Mouse (Mus musculus) frontal cortex, postnatal 25 days (tissue): ENCODE data around the gene Gucy2f.
"Not testable (repeated sequence)": the region's sequence is repeated elsewhere in the genome, so short reads cannot be mapped to it uniquely, and the experiment has no call there.

ENCODE experiments used
- DNase-seq, 2 experiments: peaks; one replicate each; pipeline ENCODE4 v3.0.0; 2022; ENCODE audit warnings: low spot score in 2 of 2

Gene Gucy2f

DNA sequence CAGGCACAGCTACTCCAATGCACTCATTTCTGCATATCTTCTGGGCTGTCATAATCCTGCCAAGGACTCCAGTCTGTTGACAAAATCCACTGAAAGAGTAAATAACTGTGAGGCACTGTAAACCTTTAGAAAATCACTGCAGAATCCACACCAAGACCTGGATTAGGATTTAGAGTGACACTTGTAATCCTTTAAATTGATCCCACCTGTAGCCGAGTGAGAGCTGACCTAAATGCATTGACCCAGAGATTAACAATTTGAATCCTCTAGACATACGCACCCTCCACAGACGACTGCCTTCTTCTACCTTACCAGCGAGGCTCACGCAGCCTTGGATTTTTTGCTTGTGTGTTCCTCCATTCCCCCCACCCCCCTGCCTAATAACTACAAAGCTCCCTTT, at the start of gene Gucy2f:
TSS of gene Gucy2f (minus strand) at position 101 of the 400 bp plus-strand sequence.
- no peak for DNase-seq

GRCm38 (mm10) chrX:142245682-142246327, 49.1 kb upstream of the Gucy2f start:
- DNase-seq: no peak

DNA sequence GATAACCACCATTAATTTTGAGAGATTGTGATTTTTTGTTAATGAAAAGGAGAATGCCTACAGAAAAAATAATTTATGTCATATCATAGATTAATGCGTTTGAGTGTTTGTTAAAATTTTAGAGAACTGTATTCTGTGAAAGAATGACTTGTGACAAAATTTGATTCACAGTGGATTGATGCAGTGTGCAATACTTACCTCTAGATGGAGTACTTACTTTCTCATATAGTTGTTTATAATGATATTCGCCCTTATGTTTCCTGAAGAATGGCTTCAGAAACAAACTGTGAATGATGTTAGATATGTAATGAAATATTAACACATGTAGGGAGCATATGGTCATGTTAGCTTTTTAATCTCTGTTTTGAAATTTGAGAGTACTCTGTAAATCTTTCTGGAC, 40.4 kb upstream of the Gucy2f start:
- no peak for DNase-seq

- DNase-seq: not testable (repeated sequence)
Observed at GRCm38 (mm10) chrX:142236146-142236545, 39.4 kb upstream of the Gucy2f start.

GRCm38 (mm10) chrX:142228769-142229158, 32.0 kb upstream of the Gucy2f start:
- DNase-seq: no peak

DNA sequence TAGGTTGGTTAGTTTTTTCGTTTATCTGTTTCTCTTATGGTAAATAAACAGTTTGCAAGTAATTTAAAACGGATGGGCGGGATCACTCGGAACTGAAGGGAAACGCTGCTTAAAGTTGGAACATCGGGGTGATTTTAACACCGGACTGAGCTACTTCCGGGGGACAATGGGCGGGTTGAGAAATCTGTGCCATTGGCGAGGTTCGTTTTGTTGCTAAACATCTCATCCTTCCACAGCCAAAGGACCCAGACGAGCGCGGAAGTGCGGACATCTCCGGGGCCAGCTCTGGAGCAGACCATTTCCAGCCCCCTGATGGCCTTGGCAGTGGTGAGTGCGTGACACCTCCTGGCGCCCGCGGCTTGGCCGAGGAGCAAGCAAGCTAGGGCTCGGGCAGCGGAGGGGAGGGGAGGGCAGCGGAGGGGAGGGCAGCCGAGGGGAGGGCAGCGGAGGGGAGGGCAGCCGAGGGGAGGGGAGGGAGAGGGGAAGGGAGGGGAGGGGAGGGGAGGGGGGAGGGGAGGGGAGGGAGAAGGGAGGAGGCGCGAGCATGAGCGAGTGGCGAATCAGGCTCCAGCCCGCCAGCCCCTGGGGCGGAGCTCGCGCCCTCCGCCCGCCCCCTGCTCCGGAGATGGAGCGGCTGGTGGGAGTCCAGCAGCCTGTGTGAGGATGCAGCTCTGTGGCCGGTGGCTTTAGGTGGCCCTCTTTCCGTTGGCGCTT, 31.5 kb upstream of the Gucy2f start:
- DNase-seq: peak; percentile 31 to 46

- no peak for DNase-seq
Observed at GRCm38 (mm10) chrX:142227398-142228054, 30.8 kb upstream of the Gucy2f start.

GRCm38 (mm10) chrX:142226542-142226941, 29.8 kb upstream of the Gucy2f start, which contains the start of gene Nxt2:
Gene Nxt2 (plus strand): TSS chrX:142226770.
- DNase-seq: no peak

GRCm38 (mm10) chrX:142200295-142200694, 3.6 kb upstream of the Gucy2f start:
- peak in 1 of 2 experiments; percentile 7 for DNase-seq

DNA sequence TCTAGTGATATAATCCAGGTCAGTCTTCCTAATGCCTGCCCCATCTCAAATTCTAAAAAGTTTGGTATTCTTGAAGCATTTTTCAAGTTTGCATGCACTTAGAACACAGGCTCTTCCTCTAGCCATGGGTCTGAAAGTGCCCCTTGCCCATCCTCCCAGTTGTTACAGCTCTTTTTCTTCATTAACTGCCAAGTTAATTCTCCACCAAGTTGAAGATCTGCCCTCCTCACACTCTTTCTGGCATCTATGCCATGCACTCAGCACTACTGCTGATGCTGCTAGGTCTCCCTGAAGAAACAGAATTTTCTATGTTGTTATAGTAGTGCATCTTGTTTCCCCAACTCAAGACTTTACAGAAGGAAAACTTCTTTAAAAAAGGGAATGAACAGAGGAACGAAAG, 1.2 kb downstream of the Gucy2f start:
- no peak for DNase-seq

DNA sequence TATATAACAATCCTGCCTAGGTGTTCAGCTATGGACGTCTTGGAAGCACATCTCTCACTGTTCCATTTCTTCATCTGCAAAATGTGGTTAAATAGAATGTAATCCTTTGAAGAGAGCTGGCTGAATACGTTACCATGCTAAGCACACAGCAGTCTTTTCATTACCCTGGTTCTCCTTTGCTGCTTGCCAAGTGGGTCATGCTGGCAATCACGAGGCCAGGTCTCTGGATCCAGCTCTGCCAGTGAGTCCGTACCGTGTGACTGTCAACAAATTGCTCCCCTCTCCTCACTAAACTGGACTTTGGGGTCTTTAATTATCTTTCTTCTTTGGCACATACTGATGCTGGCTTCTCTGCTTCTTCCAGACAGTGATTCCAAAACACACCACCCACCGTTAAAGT, 2.3 kb downstream of the Gucy2f start:
- no peak for DNase-seq

GRCm38 (mm10) chrX:142190355-142190754, 6.4 kb downstream of the Gucy2f start:
- DNase-seq: no peak

- DNase-seq: peak in 1 of 2 experiments; percentile 15
Observed at GRCm38 (mm10) chrX:142189023-142189703, 7.6 kb downstream of the Gucy2f start.

DNA sequence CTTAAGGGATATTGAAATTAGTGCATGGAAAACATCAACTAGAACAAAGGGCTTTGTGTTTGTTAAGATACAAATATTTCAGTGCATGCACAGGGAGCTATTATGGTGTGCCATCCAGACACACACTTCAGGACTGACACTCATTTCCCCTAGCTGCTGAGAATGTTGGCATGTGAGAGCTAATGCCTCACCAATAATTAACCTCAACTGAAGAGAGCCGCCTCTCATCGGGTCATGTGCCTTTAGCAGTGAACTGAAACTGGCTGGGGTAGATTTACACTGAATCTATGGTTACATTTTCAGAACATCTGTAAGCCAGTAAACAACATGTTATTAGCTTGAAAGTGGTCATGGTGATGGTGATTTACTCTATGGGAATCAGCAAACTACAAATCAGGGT, 14.7 kb downstream of the Gucy2f start:
- no peak for DNase-seq

DNA sequence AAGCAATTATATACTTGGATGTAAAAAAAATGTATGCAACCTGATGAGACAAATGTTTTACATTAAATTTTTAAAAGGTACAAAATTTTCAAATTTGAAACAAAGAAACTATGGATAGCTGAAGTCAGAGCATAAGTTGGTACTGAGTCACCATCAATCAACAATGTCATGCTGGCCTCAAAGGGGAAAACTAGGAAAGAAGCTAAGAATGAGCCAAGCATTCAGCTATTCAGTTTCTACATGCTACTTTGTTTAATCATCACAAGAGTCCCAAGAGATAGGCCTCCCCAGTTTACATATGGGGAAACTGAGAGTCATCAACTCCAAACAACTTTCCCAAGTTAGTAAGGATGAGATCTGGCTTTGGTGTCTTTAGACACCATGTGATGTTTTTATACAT, 19.8 kb downstream of the Gucy2f start:
- no peak for DNase-seq

- no peak for DNase-seq
Observed at GRCm38 (mm10) chrX:142115779-142116178, 81.0 kb downstream of the Gucy2f start.

- no peak for DNase-seq
Observed at GRCm38 (mm10) chrX:142111236-142111635, 85.5 kb downstream of the Gucy2f start.

- no peak for DNase-seq
Observed at GRCm38 (mm10) chrX:142096904-142097303, 99.8 kb downstream of the Gucy2f start.

- no peak for DNase-seq
Observed at GRCm38 (mm10) chrX:142095579-142095978, 101.2 kb downstream of the Gucy2f start.

GRCm38 (mm10) chrX:142062585-142062984, 134.1 kb downstream of the Gucy2f start:
- no peak for DNase-seq
